Mouse (Mus musculus): ENCODE results near the gene Hist1h2ba. TPM values are rescaled to one million over a fixed set of nuclear protein-coding genes. Genes with fewer than 3 reads are reported as not detected.

Gene Hist1h2ba
- total and polyA plus RNA-seq, 2 experiments from 2014 or later = not detected

GRCm38 (mm10) chr13:23906906-23907305 is 27.1 kb downstream of the Hist1h2ba start:
- WGBS = 94% methylated on average over 5 of the region's 5 CpGs
- H3K4me3 ChIP-seq (ENCODE audit: low read depth, low read length) = no peak overlapping the region

DNA sequence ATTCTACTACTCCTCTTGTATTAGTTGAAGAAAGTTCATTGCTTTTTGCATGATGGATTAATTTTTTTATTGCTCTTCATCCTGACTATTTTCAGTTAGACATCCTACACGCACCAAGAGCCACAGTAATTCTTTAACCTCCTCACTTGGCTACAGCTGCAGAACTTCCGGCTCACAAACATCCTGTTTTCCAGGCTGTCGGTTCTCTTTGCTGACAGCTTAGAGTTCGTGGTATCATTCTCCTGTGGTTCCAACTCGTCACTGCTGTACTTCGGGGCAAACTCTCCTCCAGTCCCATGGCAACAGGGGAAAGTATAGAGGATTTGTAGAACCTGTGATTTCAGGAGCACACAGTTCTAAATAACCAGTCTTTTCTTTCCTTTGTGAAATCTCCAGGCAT is 35.7 kb downstream of the Hist1h2ba start:
- H3K9ac ChIP-seq = no peak overlapping the region
- DNase-seq = no peak
- no peak for TF ChIP-seq CTCF (IDR thresholded peaks at IDR 0.05; ENCODE audit: low read depth)

More at GRCm38 (mm10) chr13:23906906-23907305, 27.1 kb downstream of the Hist1h2ba start:
- H3K27ac ChIP-seq (ENCODE audit: low read depth, low read length) = no peak overlapping the region
- TF ChIP-seq CTCF (IDR thresholded peaks at IDR 0.05; ENCODE audit: low read depth) = no peak
- ATAC-seq (no peak), DNase-seq (no peak)
- no peak overlapping the region for H3K9ac ChIP-seq
- no peaks in the 10 kb centered on the region for H3K4me1 ChIP-seq (ENCODE audit: insufficient read depth)
- no peaks in the 10 kb centered on the region for H3K27me3 ChIP-seq (ENCODE audit: insufficient read depth, low read length)
- H3K4me2 ChIP-seq (ENCODE audit: low read depth) = no peak overlapping the region
- no peaks in the 10 kb centered on the region for H3K36me3 ChIP-seq (ENCODE audit: insufficient read depth)
- H3K9me3 ChIP-seq (ENCODE audit: low read length) = no peaks in the 10 kb centered on the region

GRCm38 (mm10) chr13:23893269-23893593 is 40.7 kb downstream of the Hist1h2ba start:
- Histone ChIP-seq H3K27ac (ENCODE audit: low read depth, low read length) (no peak overlapping the region), H3K9me3 (ENCODE audit: low read length) (no peaks in the 10 kb centered on the region), H3K27me3 (ENCODE audit: insufficient read depth, low read length) (no peaks in the 10 kb centered on the region), H3K4me2 (ENCODE audit: low read depth) (no peak overlapping the region), H3K4me1 (ENCODE audit: insufficient read depth) (no peaks in the 10 kb centered on the region), H3K9ac (no peak overlapping the region), H3K4me3 (ENCODE audit: low read depth, low read length) (no peak overlapping the region), H3K36me3 (ENCODE audit: insufficient read depth) (no peaks in the 10 kb centered on the region)
- DNase-seq (peak; percentile 5), ATAC-seq (peak; percentile 81)
- WGBS = 13% methylated on average over 4 of the region's 4 CpGs
- no peak for TF ChIP-seq CTCF (IDR thresholded peaks at IDR 0.05; ENCODE audit: low read depth)

More for the DNA sequence above, 35.7 kb downstream of the Hist1h2ba start:
- H3K4me2 ChIP-seq (ENCODE audit: low read depth) = no peak overlapping the region
- H3K27ac ChIP-seq (ENCODE audit: low read depth, low read length) = no peak overlapping the region
- ATAC-seq = no peak
- no peaks in the 10 kb centered on the region for H3K4me1 ChIP-seq (ENCODE audit: insufficient read depth)
- H3K9me3 ChIP-seq (ENCODE audit: low read length) = no peaks in the 10 kb centered on the region
- WGBS = 31% methylated on average over 6 of the region's 6 CpGs
- no peak overlapping the region for H3K4me3 ChIP-seq (ENCODE audit: low read depth, low read length)
- H3K27me3 ChIP-seq (ENCODE audit: insufficient read depth, low read length) = no peaks in the 10 kb centered on the region
- no peaks in the 10 kb centered on the region for H3K36me3 ChIP-seq (ENCODE audit: insufficient read depth)

DNA sequence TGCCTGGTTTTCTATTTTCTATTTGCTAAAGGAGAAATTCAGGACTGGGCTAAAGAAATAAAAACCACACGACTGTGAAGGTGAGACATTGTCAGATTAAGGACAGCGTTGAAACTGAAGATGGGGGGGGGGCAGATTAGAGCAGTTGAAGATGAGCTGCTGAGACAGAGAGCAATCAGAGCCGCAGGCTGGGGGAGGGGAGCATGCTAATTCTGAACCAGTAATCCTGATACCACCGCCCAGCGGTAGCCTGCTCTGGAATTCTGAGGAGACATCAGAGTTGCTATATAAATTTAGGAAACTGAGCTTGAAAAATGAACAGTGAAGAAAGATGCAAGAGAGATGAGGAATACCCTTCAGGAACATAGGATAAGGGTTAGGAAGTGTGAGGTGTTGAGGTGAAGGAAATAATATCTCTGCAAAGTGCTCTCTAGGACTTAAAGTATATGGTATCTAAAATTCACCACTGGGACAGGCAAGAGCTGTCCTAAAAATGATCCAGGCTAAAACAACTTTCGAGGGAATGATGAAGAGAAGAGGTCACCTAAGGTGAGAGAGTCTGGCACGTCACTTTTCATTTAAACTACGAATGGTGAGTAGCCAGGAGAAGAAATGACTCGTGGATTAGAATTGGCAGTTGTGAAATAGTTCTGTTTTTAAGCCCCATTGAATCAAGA is 41.2 kb downstream of the Hist1h2ba start:
- ATAC-seq = no peak

DNA sequence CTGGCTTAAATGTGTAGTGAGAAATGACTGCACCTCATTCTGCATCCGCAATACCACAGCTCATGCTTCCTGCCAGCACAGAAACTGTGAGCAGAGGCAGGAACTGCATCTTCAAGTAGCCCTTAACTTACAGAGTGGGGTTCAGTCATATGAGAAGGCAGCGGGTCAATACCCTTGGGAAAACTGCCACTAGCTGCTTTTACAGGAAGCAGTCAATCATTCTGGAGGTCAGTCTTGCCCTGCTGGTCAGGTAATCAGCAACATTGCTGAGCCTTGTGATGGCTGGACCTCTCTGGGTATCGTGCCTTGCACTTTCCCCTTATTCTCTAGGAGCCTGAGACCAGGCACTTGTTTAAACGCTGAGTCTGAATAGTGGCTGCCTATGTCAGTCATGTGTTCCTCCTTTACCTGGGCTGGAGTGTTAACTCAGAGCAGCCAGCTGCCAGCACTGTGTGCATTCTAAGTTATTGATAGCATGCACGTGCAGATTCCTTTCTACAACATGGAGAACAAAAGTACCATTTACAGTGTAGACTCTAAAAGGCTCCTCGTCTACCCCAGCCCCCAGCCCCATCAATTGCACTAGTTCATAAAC is 44.8 kb downstream of the Hist1h2ba start:
- Histone ChIP-seq H3K27ac (ENCODE audit: low read depth, low read length) (no peak overlapping the region), H3K4me2 (ENCODE audit: low read depth) (no peak overlapping the region), H3K27me3 (ENCODE audit: insufficient read depth, low read length) (no peaks in the 10 kb centered on the region), H3K9me3 (ENCODE audit: low read length) (no peaks in the 10 kb centered on the region), H3K4me1 (ENCODE audit: insufficient read depth) (no peaks in the 10 kb centered on the region), H3K4me3 (ENCODE audit: low read depth, low read length) (no peak overlapping the region), H3K9ac (no peak overlapping the region), H3K36me3 (ENCODE audit: insufficient read depth) (no peaks in the 10 kb centered on the region)
- no peak for ATAC-seq
- DNase-seq = no peak
- 78% methylated on average over 6 of the region's 6 CpGs for WGBS
- no peak for TF ChIP-seq CTCF (IDR thresholded peaks at IDR 0.05; ENCODE audit: low read depth)

More for the DNA sequence above, 41.2 kb downstream of the Hist1h2ba start:
- no peaks in the 10 kb centered on the region for H3K36me3 ChIP-seq (ENCODE audit: insufficient read depth)
- H3K4me2 ChIP-seq (ENCODE audit: low read depth) = no peak overlapping the region
- H3K9me3 ChIP-seq (ENCODE audit: low read length) = no peaks in the 10 kb centered on the region
- no peak for TF ChIP-seq CTCF (IDR thresholded peaks at IDR 0.05; ENCODE audit: low read depth)
- no peak overlapping the region for H3K9ac ChIP-seq
- no peak overlapping the region for H3K4me3 ChIP-seq (ENCODE audit: low read depth, low read length)
- H3K27ac ChIP-seq (ENCODE audit: low read depth, low read length) = no peak overlapping the region
- WGBS = 25% methylated on average over 9 of the region's 9 CpGs
- H3K27me3 ChIP-seq (ENCODE audit: insufficient read depth, low read length) = no peaks in the 10 kb centered on the region
- no peaks in the 10 kb centered on the region for H3K4me1 ChIP-seq (ENCODE audit: insufficient read depth)
- peak; percentile 7 for DNase-seq

DNA sequence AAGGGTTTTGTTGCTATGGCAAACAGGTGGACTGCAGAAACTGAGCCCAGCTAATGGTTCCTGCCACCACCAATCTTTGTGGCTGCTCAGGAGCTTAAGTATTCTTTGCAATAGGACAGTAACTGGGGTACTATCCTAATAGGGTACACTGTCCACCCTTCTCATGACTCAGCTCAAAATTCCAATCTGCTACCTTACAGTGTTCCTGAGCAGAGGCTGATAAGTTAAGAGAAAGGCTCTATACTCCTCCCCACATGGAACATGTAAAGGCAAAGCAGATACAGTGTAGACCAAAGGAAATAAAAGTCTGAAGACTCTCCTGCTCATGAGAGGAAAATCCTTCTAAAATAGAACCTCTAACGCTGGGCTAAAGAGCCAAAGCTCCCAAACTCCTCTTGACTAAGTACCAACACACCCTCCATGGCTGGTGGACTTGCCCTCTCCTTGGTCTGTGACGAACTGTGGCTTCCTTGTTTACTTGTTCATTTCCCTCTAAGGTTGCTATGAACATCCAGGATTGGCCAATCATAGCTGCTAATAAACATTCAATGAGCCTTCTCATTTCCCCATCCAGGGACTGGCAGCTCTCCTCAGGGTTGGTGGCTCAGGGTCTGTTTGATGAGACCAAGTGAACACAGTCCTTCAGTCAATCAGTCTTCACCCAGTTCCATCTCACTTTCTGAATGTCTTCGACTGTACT is 46.8 kb downstream of the Hist1h2ba start:
- H3K4me2 ChIP-seq (ENCODE audit: low read depth) = no peak overlapping the region
- DNase-seq (no peak), ATAC-seq (no peak)
- no peaks in the 10 kb centered on the region for H3K4me1 ChIP-seq (ENCODE audit: insufficient read depth)
- WGBS = 86% methylated on average over 3 of the region's 3 CpGs
- no peak overlapping the region for H3K27ac ChIP-seq (ENCODE audit: low read depth, low read length)
- no peak overlapping the region for H3K4me3 ChIP-seq (ENCODE audit: low read depth, low read length)
- no peaks in the 10 kb centered on the region for H3K27me3 ChIP-seq (ENCODE audit: insufficient read depth, low read length)
- no peaks in the 10 kb centered on the region for H3K36me3 ChIP-seq (ENCODE audit: insufficient read depth)
- H3K9ac ChIP-seq = no peak overlapping the region
- no peaks in the 10 kb centered on the region for H3K9me3 ChIP-seq (ENCODE audit: low read length)
- TF ChIP-seq CTCF (IDR thresholded peaks at IDR 0.05; ENCODE audit: low read depth) = no peak

DNA sequence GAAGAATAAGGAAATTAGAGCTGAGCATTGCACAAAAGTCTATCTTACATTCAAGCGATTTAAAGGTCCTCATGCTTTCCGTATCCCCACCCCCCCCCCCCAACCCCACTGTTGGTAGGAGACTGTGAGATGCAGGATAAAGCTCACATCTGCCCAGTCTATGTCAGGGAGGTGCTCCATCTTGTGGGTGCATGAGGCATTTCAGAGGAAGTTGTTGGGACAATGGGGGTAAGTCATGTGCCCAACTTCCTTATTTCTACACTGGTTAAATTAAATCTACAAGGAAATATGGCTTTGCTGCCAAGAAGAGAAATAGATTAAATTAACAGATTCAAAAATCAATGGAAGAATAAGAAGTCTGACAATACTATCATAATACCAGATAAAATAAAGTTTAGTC is 48.4 kb downstream of the Hist1h2ba start:
- Histone ChIP-seq H3K27ac (ENCODE audit: low read depth, low read length) (no peak overlapping the region), H3K9ac (no peak overlapping the region), H3K4me1 (ENCODE audit: insufficient read depth) (no peaks in the 10 kb centered on the region), H3K4me2 (ENCODE audit: low read depth) (no peak overlapping the region), H3K4me3 (ENCODE audit: low read depth, low read length) (no peak overlapping the region), H3K36me3 (ENCODE audit: insufficient read depth) (no peaks in the 10 kb centered on the region), H3K27me3 (ENCODE audit: insufficient read depth, low read length) (no peaks in the 10 kb centered on the region), H3K9me3 (ENCODE audit: low read length) (no peaks in the 10 kb centered on the region)
- ATAC-seq = peak; percentile 66
- WGBS = 41% methylated on average over 2 of the region's 2 CpGs
- no peak for DNase-seq
- peak; percentile 45 for TF ChIP-seq CTCF (IDR thresholded peaks at IDR 0.05; ENCODE audit: low read depth)

Small RNA genes lying within 50 kb of the gene (microRNA-seq; reads per million reads assigned to microRNA genes)
- 0 reads per million in 2 experiments for gene Gm44344

Other genes with a start within 250 kb of the Hist1h2ba start
- gene Hist1h2bc, start 250.0 kb downstream of the Hist1h2ba start, total RNA-seq (2014; rRNA removed) = 93.7 and 124 TPM in 2 replicates
- gene Hist1h2bc, start 250.0 kb downstream of the Hist1h2ba start, polyA plus RNA-seq (2015; fragmentation: Nextera tagmentation; extraction: Ambion mirVana) = 29.2 and 35.3 TPM in 2 replicates
- gene Hist1h1t, start 238.3 kb downstream of the Hist1h2ba start, total RNA-seq (2014; rRNA removed) = 1.3 TPM in 1 of 2 replicates, not detected in the other
- not detected in 2 replicates for gene Hist1h1t, start 238.3 kb downstream of the Hist1h2ba start, polyA plus RNA-seq (2015; fragmentation: Nextera tagmentation; extraction: Ambion mirVana)
- gene Hist1h4c, start 235.7 kb downstream of the Hist1h2ba start, total RNA-seq (2014; rRNA removed) = 917 and 942 TPM in 2 replicates
- gene Hist1h4c, start 235.7 kb downstream of the Hist1h2ba start, polyA plus RNA-seq (2015; fragmentation: Nextera tagmentation; extraction: Ambion mirVana) = 2.3 and 5.0 TPM in 2 replicates
- gene Hfe, start 223.3 kb downstream of the Hist1h2ba start, total RNA-seq (2014; rRNA removed) = 2.5 and 3.6 TPM in 2 replicates
- 4.4 and 6.0 TPM in 2 replicates for gene Hfe, start 223.3 kb downstream of the Hist1h2ba start, polyA plus RNA-seq (2015; fragmentation: Nextera tagmentation; extraction: Ambion mirVana)
- gene Hist1h1c, start 195.3 kb downstream of the Hist1h2ba start, total RNA-seq (2014; rRNA removed) = 475 and 498 TPM in 2 replicates
- gene Hist1h1c, start 195.3 kb downstream of the Hist1h2ba start, polyA plus RNA-seq (2015; fragmentation: Nextera tagmentation; extraction: Ambion mirVana) = 24.0 and 26.3 TPM in 2 replicates
- gene Hist1h3c, start 188.6 kb downstream of the Hist1h2ba start, total RNA-seq (2014; rRNA removed) = 294 and 301 TPM in 2 replicates
- 0.84 TPM in 1 of 2 replicates, not detected in the other for gene Hist1h3c, start 188.6 kb downstream of the Hist1h2ba start, polyA plus RNA-seq (2015; fragmentation: Nextera tagmentation; extraction: Ambion mirVana)
- gene Hist1h2bb, start 187.4 kb downstream of the Hist1h2ba start, total RNA-seq (2014; rRNA removed) = 647 and 680 TPM in 2 replicates
- not detected in 2 replicates for gene Hist1h2bb, start 187.4 kb downstream of the Hist1h2ba start, polyA plus RNA-seq (2015; fragmentation: Nextera tagmentation; extraction: Ambion mirVana)
- gene Hist1h2ab, start 183.0 kb downstream of the Hist1h2ba start, total RNA-seq (2014; rRNA removed) = 305 and 340 TPM in 2 replicates
- gene Hist1h2ab, start 183.0 kb downstream of the Hist1h2ba start, polyA plus RNA-seq (2015; fragmentation: Nextera tagmentation; extraction: Ambion mirVana) = 4.4 and 6.7 TPM in 2 replicates
- 229 and 254 TPM in 2 replicates for gene Hist1h3b, start 181.9 kb downstream of the Hist1h2ba start, total RNA-seq (2014; rRNA removed)
- 0.25 and 0.67 TPM in 2 replicates for gene Hist1h3b, start 181.9 kb downstream of the Hist1h2ba start, polyA plus RNA-seq (2015; fragmentation: Nextera tagmentation; extraction: Ambion mirVana)
- gene Hist1h4b, start 177.1 kb downstream of the Hist1h2ba start, total RNA-seq (2014; rRNA removed) = 184 and 254 TPM in 2 replicates
- 1.8 and 3.0 TPM in 2 replicates for gene Hist1h4b, start 177.1 kb downstream of the Hist1h2ba start, polyA plus RNA-seq (2015; fragmentation: Nextera tagmentation; extraction: Ambion mirVana)
- gene Hist1h4a, start 172.9 kb downstream of the Hist1h2ba start, total RNA-seq (2014; rRNA removed) = 303 and 421 TPM in 2 replicates
- 0.64 TPM in 1 of 2 replicates, not detected in the other for gene Hist1h4a, start 172.9 kb downstream of the Hist1h2ba start, polyA plus RNA-seq (2015; fragmentation: Nextera tagmentation; extraction: Ambion mirVana)
- gene Hist1h3a, start 171.8 kb downstream of the Hist1h2ba start, total RNA-seq (2014; rRNA removed) = 483 and 512 TPM in 2 replicates
- gene Hist1h3a, start 171.8 kb downstream of the Hist1h2ba start, polyA plus RNA-seq (2015; fragmentation: Nextera tagmentation; extraction: Ambion mirVana) = 1.2 and 2.2 TPM in 2 replicates
- gene Hist1h1a, start 170.5 kb downstream of the Hist1h2ba start, total RNA-seq (2014; rRNA removed) = 195 and 202 TPM in 2 replicates
- 0.36 and 0.40 TPM in 2 replicates for gene Hist1h1a, start 170.5 kb downstream of the Hist1h2ba start, polyA plus RNA-seq (2015; fragmentation: Nextera tagmentation; extraction: Ambion mirVana)
- 0.23 TPM in 1 of 2 replicates, not detected in the other for gene Trim38, start 164.2 kb downstream of the Hist1h2ba start, total RNA-seq (2014; rRNA removed)
- 0.09 TPM in 1 of 2 replicates, not detected in the other for gene Trim38, start 164.2 kb downstream of the Hist1h2ba start, polyA plus RNA-seq (2015; fragmentation: Nextera tagmentation; extraction: Ambion mirVana)
- not detected in 2 replicates for gene Slc17a2, start 127.2 kb downstream of the Hist1h2ba start, total RNA-seq (2014; rRNA removed)
- gene Slc17a2, start 127.2 kb downstream of the Hist1h2ba start, polyA plus RNA-seq (2015; fragmentation: Nextera tagmentation; extraction: Ambion mirVana) = not detected in 2 replicates
- gene Slc17a3, start 94.7 kb downstream of the Hist1h2ba start, total RNA-seq (2014; rRNA removed) = 0.10 TPM in 1 of 2 replicates, not detected in the other
- gene Slc17a3, start 94.7 kb downstream of the Hist1h2ba start, polyA plus RNA-seq (2015; fragmentation: Nextera tagmentation; extraction: Ambion mirVana) = not detected in 2 replicates
- 0.15 TPM in 1 of 2 replicates, not detected in the other for gene Slc17a1, start 66.4 kb downstream of the Hist1h2ba start, total RNA-seq (2014; rRNA removed)
- not detected in 2 replicates for gene Slc17a1, start 66.4 kb downstream of the Hist1h2ba start, polyA plus RNA-seq (2015; fragmentation: Nextera tagmentation; extraction: Ambion mirVana)
- gene Slc17a4, start 19.1 kb downstream of the Hist1h2ba start, total RNA-seq (2014; rRNA removed) = not detected in 2 replicates
- gene Slc17a4, start 19.1 kb downstream of the Hist1h2ba start, polyA plus RNA-seq (2015; fragmentation: Nextera tagmentation; extraction: Ambion mirVana) = not detected in 2 replicates
- not detected in 2 replicates for gene Hist1h2aa, start 306 bp upstream of the Hist1h2ba start, total RNA-seq (2014; rRNA removed)
- not detected in 2 replicates for gene Hist1h2aa, start 306 bp upstream of the Hist1h2ba start, polyA plus RNA-seq (2015; fragmentation: Nextera tagmentation; extraction: Ambion mirVana)
- 1.4 and 3.7 TPM in 2 replicates for gene Scgn, start 57.1 kb upstream of the Hist1h2ba start, total RNA-seq (2014; rRNA removed)
- gene Scgn, start 57.1 kb upstream of the Hist1h2ba start, polyA plus RNA-seq (2015; fragmentation: Nextera tagmentation; extraction: Ambion mirVana) = 2.7 and 3.8 TPM in 2 replicates